Mouse (Mus musculus) liver, postnatal 0 days (tissue): Measurements from ENCODE around the gene Gm49405.

Source experiments
- CTCF ChIP-seq: sonication (generic); IDR thresholded peaks from 2 replicates; pipeline ENCODE4 v1.5.1; 2016; ENCODE audit warnings: antibody characterized with exemption, low read depth
- EP300 ChIP-seq: IDR thresholded peaks from 2 replicates; pipeline ENCODE4 v1.6.1; 2016; ENCODE audit warnings: antibody characterized with exemption, low read depth, mild to moderate bottlenecking

- TF ChIP-seq CTCF = no peak
- no peak for TF ChIP-seq EP300
Measured at GRCm38 (mm10) chr19:4027576-4027975, 27.1 kb downstream of the Gm49405 start.
